Mouse (Mus musculus): ENCODE measurements around the gene Add2. TPM values are rescaled to one million over a fixed set of nuclear protein-coding genes. Genes with fewer than 3 reads are reported as not detected.

Add2 gene
- under 1 TPM in 1 of 2 experiments, not detected in 1; 0.20 TPM for polyA plus RNA-seq (2017; shearing (Covaris generic))

GRCm38 (mm10) chr6:86028601-86029322, at the start of gene Add2:
Gene Add2 (plus strand): TSS chr6:86028681.

GRCm38 (mm10) chr6:86015871-86016270, 12.6 kb upstream of the Add2 start, which contains the start of gene Figla:
Gene Figla (plus strand): TSS chr6:86016171.

Other genes with a start within 250 kb of the Add2 start
- gene Nat8f6, start 207.7 kb upstream of the Add2 start, polyA plus RNA-seq (2017; shearing (Covaris generic)): not detected
- not detected for gene Nat8f5, start 207.7 kb upstream of the Add2 start, polyA plus RNA-seq (2017; shearing (Covaris generic))
- not detected for gene Nat8, start 196.6 kb upstream of the Add2 start, polyA plus RNA-seq (2017; shearing (Covaris generic))
- 1 to 10 TPM in 1 of 2 experiments, under 1 TPM in 1; 0.29 to 2.9 TPM for gene Nat8f2, start 159.5 kb upstream of the Add2 start, polyA plus RNA-seq (2017; shearing (Covaris generic))
- gene Nat8f4, start 123.8 kb upstream of the Add2 start, polyA plus RNA-seq (2017; shearing (Covaris generic)): 1 to 10 TPM; 6.2 to 8.6 TPM
- gene Tprkb, start 116.8 kb upstream of the Add2 start, polyA plus RNA-seq (2017; shearing (Covaris generic)): 10 to 100 TPM; 39.1 to 43.7 TPM
- 10 to 100 TPM in 1 of 2 experiments, 1 to 10 TPM in 1; 9.1 to 11.9 TPM for gene Nat8f1, start 113.0 kb upstream of the Add2 start, polyA plus RNA-seq (2017; shearing (Covaris generic))
- 100 to 1,000 TPM; 164 to 231 TPM for gene Dusp11, start 67.0 kb upstream of the Add2 start, polyA plus RNA-seq (2017; shearing (Covaris generic))
- gene Figla, start 12.5 kb upstream of the Add2 start, polyA plus RNA-seq (2017; shearing (Covaris generic)): 1 to 10 TPM in 1 of 2 experiments, not detected in 1; 2.0 TPM
- gene Tgfa, start 166.5 kb downstream of the Add2 start, polyA plus RNA-seq (2017; shearing (Covaris generic)): 1 to 10 TPM in 1 of 2 experiments, under 1 TPM in 1; 0.18 to 2.1 TPM

Data from inflammation-experienced regulatory T-cells (primary cell).